In genomic region chr5:122707276-122708181, GRCm38 (mm10) we compare ENCODE assay signal across 8 mouse cellular contexts. TPM values are rescaled to one million over a fixed set of nuclear protein-coding genes. Genes with fewer than 3 reads are reported as not detected.
DNase-seq lines count a peak whose midpoint lies in the region; ATAC-seq and TF ChIP-seq lines count a peak whose summit lies in the region.

Gene P2rx4 (plus strand): TSS chr5:122707544.

- ATAC-seq in activated CD4-positive, CD25-positive, alpha-beta regulatory T cell, adult 4 months, result peak; percentile 81
- ATAC-seq in inflammation-experienced regulatory T-cells, adult 6 months, result peak; percentile 81
- peak; percentile 79 for ATAC-seq in megakaryocyte-erythroid progenitor cell, adult 5-6 weeks (replicated peaks; ENCODE audit: low FRiP score, low TSS enrichment, poor library complexity, severe bottlenecking)

- TF ChIP-seq POLR2A in cortical plate, adult 2 months (IDR thresholded peaks at IDR 0.05; ENCODE audit: extremely low read depth, insufficient read depth, low read length), result peak; percentile 78; the same call in 1 of the 2 replicates

- peak within 1 kb of the TSS; percentile 76 for H3K4me3 ChIP-seq in cortical plate, adult 2 months (ENCODE audit: insufficient read depth, low read length)

- intact Hi-C loops in left cerebral cortex, postnatal 10 days (cut with DNase I), result loop anchor here (5.0 kb wide), 1 partner anchor 70 kb away; no protein-coding TSS in a partner anchor

- no peak for TF ChIP-seq CTCF in cortical plate, adult 2 months (IDR thresholded peaks at IDR 0.05; ENCODE audit: extremely low read depth, insufficient read depth, low read length)

- peak; percentile 73 for DNase-seq in gastrocnemius, postnatal 10 days
- peak; percentile 84 to 92 for DNase-seq in left cerebral cortex, postnatal 10 days (ENCODE audit: extremely low spot score in 1 of 2, low spot score in 2 of 2)
- peak; percentile 88 for DNase-seq in right cerebral cortex, postnatal 25 days
- peak; percentile 75 to 80 for DNase-seq in urinary bladder, postnatal 4 days (ENCODE audit: low spot score in 2 of 2)

- peak within 1 kb of the TSS; percentile 44 for H3K27ac ChIP-seq in cortical plate, adult 2 months (ENCODE audit: insufficient read depth, low read length)

- H3K4me1 ChIP-seq in cortical plate, adult 2 months (ENCODE audit: control insufficient read depth, insufficient read depth, low read length), result no peaks in the 10 kb centered on the region

RNA-seq across cellular contexts. Expression of gene P2rx4, which starts in this region (rescaled TPM):
- 10 to 100 TPM; 27.6 to 32.1 TPM for polyA plus RNA-seq in activated CD4-positive, CD25-positive, alpha-beta regulatory T cell, adult 4 months (2017; shearing (Covaris generic))
- 24.7 and 29.2 TPM in 2 replicates for polyA plus RNA-seq in cortical plate, adult 2 months (2012; rRNA removed)
- 1 to 10 TPM; 6.2 to 9.6 TPM for total RNA-seq in gastrocnemius, postnatal 10 days (2021)
- polyA plus RNA-seq in inflammation-experienced regulatory T-cells, adult 6 months (2017; shearing (Covaris generic)), result 10 to 100 TPM; 24.6 to 46.1 (median 34.3) TPM
- total RNA-seq in left cerebral cortex, postnatal 10 days (2021), result 1 to 10 TPM; 7.7 to 9.4 TPM
- 15.5 and 29.1 TPM in 2 replicates for total RNA-seq in megakaryocyte-erythroid progenitor cell, adult 5-6 weeks (2014; fragmentation: Nextera tagmentation)
- 5.7 and 8.8 TPM in 2 replicates for total RNA-seq in megakaryocyte-erythroid progenitor cell, adult 5-6 weeks (2017)

Comparison
In these comparisons a context has a peak if more than half of its experiments do, and no peak if none do; other contexts are left out.
1. Peak in every context shown above with its lines: DNase-seq, ATAC-seq, H3K4me3 ChIP-seq and H3K27ac ChIP-seq.